Mouse (Mus musculus) midbrain, embryonic 10.5 days (tissue): ENCODE data around the gene Scamp3. TPM values are rescaled to one million over a fixed set of nuclear protein-coding genes. Genes with fewer than 3 reads are reported as not detected.
A peak's percentile ranks its signal among the peaks of the same experiment; 100 is the strongest.

Source experiments
- DNase-seq: peaks from one replicate; pipeline ENCODE4 v3.0.0-alpha.2; 2017; ENCODE audit warnings: low spot score
- H3K27ac ChIP-seq: fragments of 300-500 bp; sonication (generic); replicated peaks from 2 replicates; pipeline ENCODE4 v1.5.1; 2016; ENCODE audit warnings: mild to moderate bottlenecking
- H3K27me3 ChIP-seq: fragments of 300-500 bp; sonication (generic); 2 replicates; pipeline ENCODE4 v1.6.1; 2016; ENCODE audit warnings: low read depth, mild to moderate bottlenecking; ENCODE audit not compliant: poor library complexity, severe bottlenecking
- H3K36me3 ChIP-seq: fragments of 300-500 bp; sonication (generic); 2 replicates; pipeline ENCODE4 v1.6.1; 2016; ENCODE audit warnings: mild to moderate bottlenecking, moderate library complexity
- H3K4me1 ChIP-seq: fragments of 300-500 bp; sonication (generic); 2 replicates; pipeline ENCODE4 v1.6.1; 2016
- H3K4me3 ChIP-seq: fragments of 300-500 bp; sonication (generic); 2 replicates; pipeline ENCODE4 v1.5.1; 2016; ENCODE audit warnings: mild to moderate bottlenecking, moderate library complexity
- H3K9me3 ChIP-seq: fragments of 300-500 bp; sonication (generic); replicated peaks from 2 replicates; pipeline ENCODE4 v1.6.1; 2016; ENCODE audit warnings: mild to moderate bottlenecking
- WGBS: fragments of 180-500 bp; shearing (Covaris S2); methylation state at CpG from one replicate; pipeline ENCODE4 v1.1.7; 2016; 5-methylcytosine and 5-hydroxymethylcytosine counted together
- microRNA counts: library from miRNA; unstranded; fragments of <30 nt; microRNA quantifications from one replicate; lab custom pipeline; 2017
- microRNA-seq: library from miRNA; unstranded; fragments of <30 nt; microRNA quantifications from one replicate; pipeline ENCODE4, GENCODE M21; 2017
- polyA plus RNA-seq: library from polyadenylated mRNA; unstranded; fragments of >200 nt; fragmentation: Nextera tagmentation; extraction: Ambion mirVana; gene quantifications from 2 replicates; pipeline ENCODE4 v1.2.1, GENCODE M21; 2016

Scamp3 gene
- polyA plus RNA-seq, 1 experiment from 2014 or later, result 99.2 TPM

GRCm38 (mm10) chr3:89226361-89226760, 49.1 kb downstream of the Scamp3 start:
- Histone ChIP-seq H3K9me3 (no peaks in the 10 kb centered on the region), H3K4me3 (peak overlapping the region; percentile 89), H3K36me3 (peaks cover 57% of the 10 kb centered on the region), H3K27me3 (peaks cover 28% of the 10 kb centered on the region), H3K4me1 (peaks cover 77% of the 10 kb centered on the region), H3K27ac (peak overlapping the region; percentile 99)
- no peak for DNase-seq
- WGBS, result 4% methylated on average over 11 of the region's 11 CpGs

GRCm38 (mm10) chr3:89226900-89227299, 49.6 kb downstream of the Scamp3 start, which contains the start of gene Mtx1:
Gene Mtx1, minus strand, starts transcription at chr3:89227088.
- DNase-seq, result no peak
- Histone ChIP-seq H3K36me3 (peaks cover 52% of the 10 kb centered on the region), H3K4me1 (peaks cover 75% of the 10 kb centered on the region), H3K27me3 (peaks cover 33% of the 10 kb centered on the region), H3K9me3 (no peaks in the 10 kb centered on the region), H3K4me3 (peak within 1 kb of the TSS; percentile 89), H3K27ac (peak within 1 kb of the TSS; percentile 99)
- under 1% methylated on average over 21 of the region's 21 CpGs for WGBS

GRCm38 (mm10) chr3:89227307-89228179, 50.3 kb downstream of the Scamp3 start:
- no peaks in the 10 kb centered on the region for H3K9me3 ChIP-seq
- DNase-seq, result peak; percentile 99
- peaks cover 33% of the 10 kb centered on the region for H3K27me3 ChIP-seq
- peaks cover 46% of the 10 kb centered on the region for H3K36me3 ChIP-seq
- peak overlapping the region; percentile 99 for H3K27ac ChIP-seq
- peaks cover 73% of the 10 kb centered on the region for H3K4me1 ChIP-seq
- H3K4me3 ChIP-seq, result peak overlapping the region; percentile 89
- 2% methylated on average over 41 of the region's 41 CpGs for WGBS

GRCm38 (mm10) chr3:89228180-89228549, 50.9 kb downstream of the Scamp3 start:
- under 1% methylated on average over 20 of the region's 20 CpGs for WGBS
- Histone ChIP-seq H3K9me3 (no peaks in the 10 kb centered on the region), H3K4me1 (peaks cover 67% of the 10 kb centered on the region), H3K4me3 (peak overlapping the region; percentile 89), H3K36me3 (peaks cover 39% of the 10 kb centered on the region), H3K27me3 (peaks cover 33% of the 10 kb centered on the region), H3K27ac (peak overlapping the region; percentile 99)
- DNase-seq, result peak; percentile 91

GRCm38 (mm10) chr3:89228836-89229235, 51.6 kb downstream of the Scamp3 start, which contains the start of gene Muc1:
Gene Muc1, plus strand, starts transcription at chr3:89229057.
- DNase-seq, result no peak
- H3K36me3 ChIP-seq, result peaks cover 39% of the 10 kb centered on the region
- peaks cover 60% of the 10 kb centered on the region for H3K4me1 ChIP-seq
- peaks cover 33% of the 10 kb centered on the region for H3K27me3 ChIP-seq
- peak within 1 kb of the TSS; percentile 99 for H3K27ac ChIP-seq
- no peaks in the 10 kb centered on the region for H3K9me3 ChIP-seq
- peak within 1 kb of the TSS; percentile 89 for H3K4me3 ChIP-seq
- WGBS, result 36% methylated on average over 10 of the region's 10 CpGs

GRCm38 (mm10) chr3:89229276-89229675, 52.0 kb downstream of the Scamp3 start:
- Histone ChIP-seq H3K27ac (peak overlapping the region; percentile 99; the same call in 1 of the 2 replicates), H3K9me3 (no peaks in the 10 kb centered on the region), H3K4me3 (peak overlapping the region; percentile 89; the same call in 1 of the 2 replicates), H3K4me1 (peaks cover 56% of the 10 kb centered on the region), H3K27me3 (peaks cover 33% of the 10 kb centered on the region), H3K36me3 (peaks cover 39% of the 10 kb centered on the region)
- DNase-seq, result no peak
- 63% methylated on average over 4 of the region's 4 CpGs for WGBS

GRCm38 (mm10) chr3:89230561-89230960, 53.3 kb downstream of the Scamp3 start:
- H3K4me1 ChIP-seq, result peaks cover 43% of the 10 kb centered on the region

GRCm38 (mm10) chr3:89231345-89231744, 54.1 kb downstream of the Scamp3 start:
- 72% methylated on average over 7 of the region's 7 CpGs for WGBS
- Histone ChIP-seq H3K27me3 (peaks cover 33% of the 10 kb centered on the region), H3K4me3 (no peak overlapping the region), H3K36me3 (peaks cover 40% of the 10 kb centered on the region), H3K9me3 (no peaks in the 10 kb centered on the region), H3K4me1 (peaks cover 35% of the 10 kb centered on the region), H3K27ac (no peak overlapping the region)
- DNase-seq, result no peak

More at GRCm38 (mm10) chr3:89230561-89230960, 53.3 kb downstream of the Scamp3 start:
- no peak for DNase-seq
- Histone ChIP-seq H3K27ac (peak overlapping the region; percentile 4; the same call in 1 of the 2 replicates), H3K36me3 (peaks cover 38% of the 10 kb centered on the region), H3K9me3 (no peaks in the 10 kb centered on the region), H3K27me3 (peaks cover 33% of the 10 kb centered on the region), H3K4me3 (no peak overlapping the region)
- 92% methylated on average over 2 of the region's 2 CpGs for WGBS

- peaks cover 44% of the 10 kb centered on the region for H3K36me3 ChIP-seq
- 78% methylated on average over 16 of the region's 16 CpGs for WGBS
- DNase-seq, result no peak
- H3K27me3 ChIP-seq, result peaks cover 33% of the 10 kb centered on the region
- H3K27ac ChIP-seq, result no peak overlapping the region
- H3K4me3 ChIP-seq, result no peak overlapping the region
- no peaks in the 10 kb centered on the region for H3K9me3 ChIP-seq
- H3K4me1 ChIP-seq, result peaks cover 33% of the 10 kb centered on the region
Observed at GRCm38 (mm10) chr3:89231772-89232275, 54.6 kb downstream of the Scamp3 start.

MicroRNAs encoded within 50 kb of the gene (microRNA counts, 519-probe panel; counts per million panel counts)
- 2,695 counts per million, percentile 8 among the panel's probes with 10 or more counts for microRNA mmu-miR-92b (lab: Ali Mortazavi, UCI)

Small RNAs within 50 kb of the gene (microRNA-seq; reads per million reads assigned to microRNA genes)
- gene Mir92b, result 27,934 reads per million, percentile 99 among the genes with 10 or more reads in this experiment

Other genes starting within 250 kb of the Scamp3 start
- gene Ash1l, start 226.9 kb upstream of the Scamp3 start, polyA plus RNA-seq, result 13.4 and 14.3 TPM in 2 replicates
- gene Dap3, start 226.3 kb upstream of the Scamp3 start, polyA plus RNA-seq, result 131 TPM in 2 replicates
- gene Rusc1, start 84.2 kb upstream of the Scamp3 start, polyA plus RNA-seq, result 18.2 and 26.1 TPM in 2 replicates
- not detected in 2 replicates for gene Gm43738, start 76.4 kb upstream of the Scamp3 start, polyA plus RNA-seq
- gene Fdps, start 75.5 kb upstream of the Scamp3 start, polyA plus RNA-seq, result 366 and 381 TPM in 2 replicates
- gene Pklr, start 41.3 kb upstream of the Scamp3 start, polyA plus RNA-seq, result 4.1 and 5.9 TPM in 2 replicates
- gene Hcn3, start 17.3 kb upstream of the Scamp3 start, polyA plus RNA-seq, result 6.3 and 10.6 TPM in 2 replicates
- 33.8 and 34.0 TPM in 2 replicates for gene Clk2, start 12.7 kb upstream of the Scamp3 start, polyA plus RNA-seq
- 31.0 and 35.0 TPM in 2 replicates for gene Fam189b, start 5.7 kb downstream of the Scamp3 start, polyA plus RNA-seq
- gene Gba, start 25.5 kb downstream of the Scamp3 start, polyA plus RNA-seq, result 37.1 and 41.5 TPM in 2 replicates
- 82.2 and 108 TPM in 2 replicates for gene Thbs3, start 37.7 kb downstream of the Scamp3 start, polyA plus RNA-seq
- gene Mtx1, start 49.6 kb downstream of the Scamp3 start, polyA plus RNA-seq, result 238 TPM in 2 replicates
- gene Muc1, start 51.6 kb downstream of the Scamp3 start, polyA plus RNA-seq, result 1.8 and 3.4 TPM in 2 replicates
- 268 and 282 TPM in 2 replicates for gene Krtcap2, start 68.5 kb downstream of the Scamp3 start, polyA plus RNA-seq
- 5.7 and 11.5 TPM in 2 replicates for gene Trim46, start 68.8 kb downstream of the Scamp3 start, polyA plus RNA-seq
- gene Dpm3, start 81.9 kb downstream of the Scamp3 start, polyA plus RNA-seq, result 94.9 and 101 TPM in 2 replicates
- gene Slc50a1, start 93.1 kb downstream of the Scamp3 start, polyA plus RNA-seq, result 29.8 and 34.3 TPM in 2 replicates
- gene Efna1, start 103.7 kb downstream of the Scamp3 start, polyA plus RNA-seq, result 11.8 TPM in 2 replicates
- gene Efna3, start 145.5 kb downstream of the Scamp3 start, polyA plus RNA-seq, result 3.9 and 7.0 TPM in 2 replicates
- gene Efna4, start 160.6 kb downstream of the Scamp3 start, polyA plus RNA-seq, result 20.5 and 21.9 TPM in 2 replicates
- 30.5 and 34.9 TPM in 2 replicates for gene Adam15, start 172.5 kb downstream of the Scamp3 start, polyA plus RNA-seq
- gene Dcst2, start 184.5 kb downstream of the Scamp3 start, polyA plus RNA-seq, result 0.11 and 0.12 TPM in 2 replicates
- gene Dcst1, start 187.8 kb downstream of the Scamp3 start, polyA plus RNA-seq, result 0.11 and 0.20 TPM in 2 replicates
- gene Zbtb7b, start 217.3 kb downstream of the Scamp3 start, polyA plus RNA-seq, result 0.39 and 0.83 TPM in 2 replicates
- 0.68 and 1.2 TPM in 2 replicates for gene Lenep, start 225.3 kb downstream of the Scamp3 start, polyA plus RNA-seq
- 27.9 and 34.2 TPM in 2 replicates for gene Flad1, start 234.4 kb downstream of the Scamp3 start, polyA plus RNA-seq
- gene Cks1b, start 240.9 kb downstream of the Scamp3 start, polyA plus RNA-seq, result 540 and 645 TPM in 2 replicates
- 51.8 TPM in 2 replicates for gene Shc1, start 241.0 kb downstream of the Scamp3 start, polyA plus RNA-seq